Mouse (Mus musculus) neutrophil, adult 5-6 weeks (primary cell): Measurements from ENCODE around the gene Dis3. TPM values are rescaled to one million over a fixed set of nuclear protein-coding genes. Genes with fewer than 3 reads are reported as not detected.
A peak's percentile ranks its signal among the peaks of the same experiment; 100 is the strongest.
"Not testable (repeated sequence)": the region's sequence is repeated elsewhere in the genome, so short reads cannot be mapped to it uniquely, and the experiment has no call there.

Experiments
- ATAC-seq: fragments of 151-379, 151-347 bp; 2 replicates; pipeline ENCODE4 v1.8.0; 2017; ENCODE audit warnings: mild to moderate bottlenecking, moderate TSS enrichment; ENCODE audit not compliant: insufficient number of reproducible peaks, poor library complexity, low FRiP score, severe bottlenecking; ENCODE audit errors: extremely low read depth
- total RNA-seq: library from RNA; stranded (forward); fragments of 200-1000 nt; gene quantifications from 2 replicates; pipeline ENCODE4 v1.2.3, GENCODE M21; 2017

Gene Dis3
- total RNA-seq, 1 experiment from 2014 or later = 30.4 TPM

DNA sequence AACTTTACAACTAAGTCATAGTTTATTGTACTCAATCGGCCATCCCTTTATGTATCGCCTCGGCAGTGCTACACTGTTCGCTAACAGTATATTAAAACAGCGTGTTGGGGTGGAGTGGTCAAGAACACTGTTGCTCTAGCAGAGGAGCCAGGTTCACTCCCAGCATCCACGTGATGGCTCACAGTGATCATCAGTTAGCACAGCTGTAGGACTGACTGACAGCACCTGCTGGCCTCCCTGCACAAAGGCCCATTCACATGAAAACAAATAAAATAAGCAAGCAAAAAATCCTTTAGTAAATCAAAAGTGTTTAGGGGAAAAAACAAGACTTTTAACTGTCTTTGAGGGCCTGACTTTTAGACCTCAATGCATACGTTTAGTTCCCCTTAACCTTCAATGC is 10.6 kb downstream of the Dis3 start:
- no peak for ATAC-seq

- no peak for ATAC-seq
Observed at GRCm38 (mm10) chr14:99071146-99071545, 28.4 kb downstream of the Dis3 start.

- no peak for ATAC-seq
Observed at GRCm38 (mm10) chr14:99063091-99063490, 36.5 kb downstream of the Dis3 start.

DNA sequence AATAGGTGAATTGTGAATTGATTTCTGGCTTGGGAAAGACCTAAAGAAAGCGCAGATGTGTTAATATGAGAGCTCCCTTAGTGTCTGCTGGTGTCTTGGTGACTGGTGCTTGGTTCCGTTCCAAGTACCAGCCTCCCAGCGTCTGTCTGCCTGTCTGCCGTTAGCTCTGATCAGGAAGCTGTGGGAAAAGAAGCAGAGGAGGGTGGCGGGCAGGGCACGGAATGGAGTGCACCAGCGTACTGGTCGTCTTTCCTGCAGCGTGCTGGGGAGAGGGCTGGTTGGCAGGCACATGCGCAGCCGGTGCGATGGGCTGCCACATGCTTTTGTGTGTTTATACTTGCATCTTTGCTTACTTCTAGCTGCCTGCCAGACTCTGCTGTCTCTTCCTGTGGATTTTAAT is 39.0 kb downstream of the Dis3 start:
- ATAC-seq = no peak

- no peak for ATAC-seq
Observed at GRCm38 (mm10) chr14:99058959-99059586, 40.5 kb downstream of the Dis3 start.

DNA sequence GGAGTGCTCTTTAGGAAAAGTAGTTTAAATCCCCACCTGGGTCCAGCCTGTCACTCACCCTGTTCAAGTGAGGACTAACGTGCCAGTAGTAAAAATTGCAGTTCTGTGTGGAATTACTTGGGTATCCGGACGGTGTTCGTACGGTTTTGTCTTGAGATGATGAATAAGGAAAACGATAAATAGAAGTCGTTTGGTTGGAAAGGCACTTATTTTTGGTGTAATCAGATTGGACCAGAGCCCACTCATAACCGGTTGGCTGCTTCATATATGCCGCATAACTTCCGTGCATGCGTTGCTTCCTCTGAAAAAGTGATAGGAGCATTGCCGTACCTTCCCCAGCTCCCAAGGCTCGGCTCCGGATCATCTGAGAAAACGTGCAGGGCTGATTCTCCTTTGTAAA is 52.8 kb downstream of the Dis3 start:
- ATAC-seq = no peak

- ATAC-seq = peak; percentile 91
Observed at GRCm38 (mm10) chr14:99046031-99046781, 53.4 kb downstream of the Dis3 start, which contains the start of the genes Mzt1 and Bora. Mzt1 (minus strand) TSS chr14:99046134. Bora (plus strand) TSS chr14:99046222.

- peak; percentile 60 for ATAC-seq
Observed at GRCm38 (mm10) chr14:99045378-99046030, 54.1 kb downstream of the Dis3 start.

GRCm38 (mm10) chr14:99044718-99045117 is 54.9 kb downstream of the Dis3 start:
- no peak for ATAC-seq

GRCm38 (mm10) chr14:99044096-99044495 is 55.5 kb downstream of the Dis3 start:
- ATAC-seq = no peak

GRCm38 (mm10) chr14:99043499-99043898 is 56.1 kb downstream of the Dis3 start:
- no peak for ATAC-seq

DNA sequence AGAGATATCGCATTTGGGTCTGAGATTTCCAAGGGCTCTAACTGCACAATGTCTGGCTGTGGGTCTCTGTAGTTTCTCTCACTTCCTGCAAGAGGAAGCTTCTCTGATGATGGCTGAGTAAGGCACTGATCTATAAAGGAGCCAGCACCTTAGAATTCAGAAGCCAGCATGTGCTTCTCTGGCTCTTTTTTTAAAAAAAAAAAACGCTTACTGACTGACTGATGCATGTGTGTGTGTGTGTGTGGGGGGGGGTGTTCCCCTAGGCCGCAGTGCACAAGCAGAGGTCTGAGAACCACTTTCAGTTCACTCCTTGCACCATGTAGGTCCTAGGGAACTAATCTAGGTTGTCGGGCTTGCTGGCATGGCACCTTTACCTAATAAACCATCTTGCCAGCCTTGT is 58.2 kb downstream of the Dis3 start:
- ATAC-seq = no peak

DNA sequence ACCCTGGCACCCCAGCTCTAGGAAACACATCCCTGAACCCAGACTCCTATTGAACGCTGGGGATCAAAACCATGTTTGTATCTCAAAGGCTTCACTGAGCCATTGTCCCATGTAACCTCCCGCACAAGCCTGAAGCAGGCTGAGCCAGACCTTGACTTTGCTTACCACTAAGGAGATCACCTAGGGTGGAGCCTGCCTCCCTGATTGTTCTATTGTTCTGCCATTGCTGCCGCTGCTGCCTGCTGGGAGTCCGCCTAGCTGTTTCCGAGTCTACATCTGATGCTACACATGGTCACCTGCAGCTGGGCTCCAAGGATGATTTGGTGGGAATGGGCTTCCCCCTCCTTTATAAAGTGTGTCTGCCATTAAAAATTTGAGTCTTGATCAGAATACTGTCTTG is 60.3 kb downstream of the Dis3 start:
- ATAC-seq = not testable (repeated sequence)

DNA sequence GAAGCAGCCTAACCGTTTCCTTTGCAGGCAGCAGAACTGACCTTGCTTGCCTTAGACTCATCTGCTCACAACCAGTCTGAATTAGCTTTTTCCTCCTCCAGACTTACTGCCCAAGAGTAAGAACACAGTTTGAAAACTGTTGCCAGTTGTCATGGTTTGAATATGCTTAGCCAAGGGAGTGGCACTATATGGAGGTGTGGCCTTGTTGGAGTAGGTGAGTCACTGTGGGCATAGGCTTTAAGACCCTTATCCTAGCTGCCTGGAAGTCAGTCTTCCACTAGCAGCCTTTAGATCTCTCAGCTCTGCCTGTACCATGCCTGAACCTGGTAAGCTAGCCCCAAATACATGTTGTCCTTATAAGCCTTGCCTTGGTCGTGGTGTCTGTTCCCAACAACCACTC is 61.9 kb downstream of the Dis3 start:
- no peak for ATAC-seq

- ATAC-seq = no peak
Observed at GRCm38 (mm10) chr14:99036039-99036438, 63.5 kb downstream of the Dis3 start.

- not testable (repeated sequence) for ATAC-seq
Observed at GRCm38 (mm10) chr14:99034851-99035250, 64.7 kb downstream of the Dis3 start.

- ATAC-seq = no peak
Observed at GRCm38 (mm10) chr14:99032596-99032995, 67.0 kb downstream of the Dis3 start.

- no peak for ATAC-seq
Observed at GRCm38 (mm10) chr14:99031337-99031873, 68.2 kb downstream of the Dis3 start.

DNA sequence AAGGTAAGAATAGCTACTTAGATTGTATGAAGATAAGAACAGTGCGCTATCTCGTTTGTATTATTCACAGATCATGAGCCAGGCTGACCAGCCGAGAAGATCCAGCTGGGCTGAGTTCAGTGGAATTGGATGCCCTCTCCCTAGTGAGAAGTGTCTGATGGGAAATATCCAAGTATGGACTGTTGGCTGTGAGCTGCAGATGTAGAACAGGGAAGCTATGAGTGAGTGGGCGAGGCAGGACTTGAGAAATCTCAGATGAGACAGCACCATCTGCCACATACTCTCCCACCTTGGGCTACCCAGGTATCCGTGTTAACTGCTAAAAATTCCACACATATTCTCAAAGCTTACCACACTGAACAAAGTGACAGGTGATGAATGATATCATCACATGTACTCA is 69.6 kb downstream of the Dis3 start:
- no peak for ATAC-seq
